8 mouse cellular contexts compared by ENCODE assay signal in genomic region chr12:75818453-75819434, GRCm38 (mm10). TPM values are rescaled to one million over a fixed set of nuclear protein-coding genes. Genes with fewer than 3 reads are reported as not detected.
DNase-seq lines count a peak whose midpoint lies in the region; ATAC-seq and TF ChIP-seq lines count a peak whose summit lies in the region.

No protein-coding gene starts in this region.

- peak overlapping the region; percentile 86 for H3K9ac ChIP-seq in intestine, postnatal 0 days (ENCODE audit: low read depth, low read length)
- peak overlapping the region; percentile 88 for H3K9ac ChIP-seq in limb, embryonic 14.5 days (ENCODE audit: low read depth, low read length, severe bottlenecking)
- H3K9ac ChIP-seq in midbrain, embryonic 13.5 days (replicated peaks) = peak overlapping the region; percentile 91

- under 1% methylated on average over 87 of the region's 93 CpGs for WGBS in intestine, postnatal 0 days
- under 1% methylated on average over 67 of the region's 93 CpGs for WGBS in limb, embryonic 14.5 days
- under 1% methylated on average over 93 of the region's 93 CpGs for WGBS in midbrain, embryonic 13.5 days

- peak; percentile 39 for TF ChIP-seq CTCF in intestine, postnatal 0 days (IDR thresholded peaks at IDR 0.05; ENCODE audit: low read depth)

- no peaks in the 10 kb centered on the region for H3K4me1 ChIP-seq in intestine, postnatal 0 days (replicated peaks; ENCODE audit: control insufficient read depth, insufficient read depth, low read length)
- H3K4me1 ChIP-seq in limb, embryonic 14.5 days (ENCODE audit: control insufficient read depth, insufficient read depth, low read length) = peaks cover 11% of the 10 kb centered on the region
- peaks cover 38% of the 10 kb centered on the region for H3K4me1 ChIP-seq in midbrain, embryonic 13.5 days (replicated peaks)

- no peaks in the 10 kb centered on the region for H3K27me3 ChIP-seq in intestine, postnatal 0 days (replicated peaks; ENCODE audit: control insufficient read depth, insufficient read depth, low read length)
- H3K27me3 ChIP-seq in limb, embryonic 14.5 days (ENCODE audit: control insufficient read depth, insufficient read depth, low read length) = peaks cover 3% of the 10 kb centered on the region; the same call in 1 of the 2 replicates
- no peaks in the 10 kb centered on the region for H3K27me3 ChIP-seq in midbrain, embryonic 13.5 days

- H3K4me2 ChIP-seq in intestine, postnatal 0 days (replicated peaks; ENCODE audit: low read depth) = peak overlapping the region; percentile 94
- peak overlapping the region; percentile 90 for H3K4me2 ChIP-seq in limb, embryonic 14.5 days (replicated peaks; ENCODE audit: low read depth, low read length, severe bottlenecking)
- H3K4me2 ChIP-seq in midbrain, embryonic 13.5 days (replicated peaks) = peak overlapping the region; percentile 79

- H3K4me3 ChIP-seq in intestine, postnatal 0 days (ENCODE audit: low read depth, low read length) = peak overlapping the region; percentile 95
- H3K4me3 ChIP-seq in limb, embryonic 14.5 days (replicated peaks; ENCODE audit: low read length) = peak overlapping the region; percentile 86
- peak overlapping the region; percentile 94 for H3K4me3 ChIP-seq in midbrain, embryonic 13.5 days (replicated peaks)

- no peak for TF ChIP-seq POLR2A in limb, embryonic 14.5 days (IDR thresholded peaks at IDR 0.05; ENCODE audit: borderline replicate concordance, extremely low read depth, insufficient read depth, insufficient read length)

- no peaks in the 10 kb centered on the region for H3K9me3 ChIP-seq in intestine, postnatal 0 days (ENCODE audit: control insufficient read depth)
- no peaks in the 10 kb centered on the region for H3K9me3 ChIP-seq in limb, embryonic 14.5 days (ENCODE audit: control insufficient read depth, low read length)
- H3K9me3 ChIP-seq in midbrain, embryonic 13.5 days = no peaks in the 10 kb centered on the region

- ATAC-seq in intestine, postnatal 0 days = peak; percentile 69
- peak; percentile 53 for ATAC-seq in limb, embryonic 14.5 days (ENCODE audit: low FRiP score, low read depth)
- peak; percentile 84 for ATAC-seq in midbrain, embryonic 13.5 days

- no peaks in the 10 kb centered on the region for H3K36me3 ChIP-seq in intestine, postnatal 0 days (ENCODE audit: control insufficient read depth, insufficient read depth)
- H3K36me3 ChIP-seq in limb, embryonic 14.5 days (ENCODE audit: control insufficient read depth, insufficient read depth, low read length) = no peaks in the 10 kb centered on the region
- no peaks in the 10 kb centered on the region for H3K36me3 ChIP-seq in midbrain, embryonic 13.5 days

- H3K27ac ChIP-seq in intestine, postnatal 0 days (ENCODE audit: low read depth, low read length) = peak overlapping the region; percentile 87
- H3K27ac ChIP-seq in limb, embryonic 14.5 days (replicated peaks; ENCODE audit: low read depth, low read length) = peak overlapping the region; percentile 70
- peak overlapping the region; percentile 86 for H3K27ac ChIP-seq in midbrain, embryonic 13.5 days

- DNase-seq in 3134 (ENCODE audit: extremely low read depth, insufficient read length, low spot score) = peak; percentile 74
- peak; percentile 65 for DNase-seq in adrenal gland, adult 8-10 months
- peak; percentile 46 for DNase-seq in embryo, embryonic 11.5 days (ENCODE audit: low read depth, low spot score)
- DNase-seq in heart, adult 18-20 months = peak; percentile 83 to 85
- DNase-seq in limb, embryonic 14.5 days (ENCODE audit: low spot score) = peak; percentile 44
- peak; percentile 36 to 46 for DNase-seq in spleen, postnatal 10 days (ENCODE audit: low spot score in 2 of 2)

RNA-seq across cellular contexts. Expression of gene Syne2, which starts 0.8 kb away (rescaled TPM):
- total RNA-seq in adrenal gland, adult 8-10 months (2022) = 10 to 100 TPM; 44.7 to 90.5 (median 59.6) TPM
- total RNA-seq in heart, adult 18-20 months (2021) = 10 to 100 TPM; 26.7 to 31.4 TPM
- 14.5 and 17.3 TPM in 2 replicates for polyA plus RNA-seq in intestine, postnatal 0 days (2015; fragmentation: Nextera tagmentation; extraction: Ambion mirVana)
- 46.4 and 48.0 TPM in 2 replicates for polyA plus RNA-seq in limb, embryonic 14.5 days (2012; rRNA removed)
- 41.5 and 51.1 TPM in 2 replicates for polyA plus RNA-seq in limb, embryonic 14.5 days (2014; fragmentation: Nextera tagmentation; extraction: Ambion mirVana)
- 74.5 and 84.4 TPM in 2 replicates for polyA plus RNA-seq in midbrain, embryonic 13.5 days (2015; fragmentation: Nextera tagmentation; extraction: Ambion mirVana)

Comparison
In these comparisons a context has a peak if more than half of its experiments do, and no peak if none do; other contexts are left out.
1. Peak in every context shown above with its lines: DNase-seq, ATAC-seq, H3K4me3 ChIP-seq and H3K27ac ChIP-seq.